Mouse (Mus musculus) spleen, adult 2 months (tissue): Measurements from ENCODE around the gene Crim1.

Source experiments
- CTCF ChIP-seq: fragments of 200-500 bp; IDR thresholded peaks from 2 replicates; pipeline ENCODE4 v1.5.1; 2011; ENCODE audit warnings: mild to moderate bottlenecking, inconsistent platforms; ENCODE audit not compliant: insufficient read depth, insufficient read length, insufficient replicate concordance; ENCODE audit errors: extremely low read depth
- POLR2A ChIP-seq: fragments of 200-500 bp; IDR thresholded peaks from 2 replicates; pipeline ENCODE4 v1.6.1; 2011; ENCODE audit warnings: low read depth, low read length, inconsistent platforms

DNA sequence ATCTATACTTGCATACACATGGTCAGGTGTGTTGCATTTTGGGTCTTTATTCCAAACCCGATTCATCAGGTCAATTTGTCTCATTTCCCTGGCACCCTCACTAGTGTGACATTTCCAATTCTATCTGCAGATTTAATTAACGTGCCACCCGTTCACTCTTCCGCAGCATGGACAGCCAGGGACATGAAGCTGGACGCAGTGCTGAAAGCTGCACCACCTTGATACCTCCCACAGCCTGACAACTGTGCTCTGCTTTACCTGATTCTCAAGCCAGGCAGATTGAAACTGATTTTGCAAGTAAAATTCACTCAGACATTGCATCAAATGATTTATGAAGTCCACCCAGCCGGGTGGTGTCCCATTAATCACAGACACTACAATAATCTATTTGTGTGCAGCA is 19.3 kb upstream of the Crim1 start:
- TF ChIP-seq POLR2A (no peak), CTCF (no peak)
